Mouse (Mus musculus) CH12.LX (cell line): Measurements from ENCODE around the gene Tmem104. TPM values are rescaled to one million over a fixed set of nuclear protein-coding genes. Genes with fewer than 3 reads are reported as not detected.
A peak's percentile ranks its signal among the peaks of the same experiment; 100 is the strongest.

Experiments used
- DNase-seq: peaks from one replicate; pipeline ENCODE4 v3.0.0-alpha.2; 2013; ENCODE audit errors: extremely low read depth
- H3K27ac ChIP-seq: 2 replicates; pipeline ENCODE4 v1.5.1; 2012; ENCODE audit warnings: low read depth, mild to moderate bottlenecking, control low read depth, moderate library complexity; ENCODE audit not compliant: insufficient read depth
- H3K27me3 ChIP-seq: replicated peaks from 2 replicates; pipeline ENCODE3; 2012; ENCODE audit warnings: inconsistent platforms
- H3K36me3 ChIP-seq, 2 experiments: replicated peaks in 1 of 2; 2 replicates each; pipeline versions ENCODE3 to v1.6.1; 2012; ENCODE audit warnings: inconsistent platforms in 1 of 2, low read length in 1 of 2, mild to moderate bottlenecking in 1 of 2, mixed read lengths in 1 of 2, moderate library complexity in 1 of 2; ENCODE audit not compliant: control insufficient read depth in 1 of 2, insufficient read depth in 1 of 2
- H3K4me1 ChIP-seq, 2 experiments: 2 replicates each; pipeline ENCODE4 v1.6.1; 2012; ENCODE audit warnings: inconsistent platforms in 1 of 2, moderate library complexity in 1 of 2; ENCODE audit not compliant: insufficient read depth in 2 of 2, control insufficient read depth in 1 of 2
- H3K4me2 ChIP-seq: 2 replicates; pipeline ENCODE4 v1.6.1; 2012; ENCODE audit warnings: low read depth, mild to moderate bottlenecking, control low read depth; ENCODE audit not compliant: poor library complexity, insufficient read depth, severe bottlenecking
- H3K4me3 ChIP-seq, 3 experiments: fragments of 150-350 bp in 1 of 3; sonication (generic) in 1 of 3; replicated peaks in 1 of 3; 2 replicates each; pipeline versions ENCODE3 to v1.5.1; 2011 to 2012; ENCODE audit warnings: low read depth in 2 of 3, low read length in 2 of 3, mild to moderate bottlenecking in 2 of 3, moderate library complexity in 2 of 3, control low read depth in 1 of 3, improper control_type of control experiment in 1 of 3, inconsistent platforms in 1 of 3, mixed read lengths in 1 of 3; ENCODE audit not compliant: poor library complexity in 1 of 3
- H3K79me2 ChIP-seq: replicated peaks from 2 replicates; pipeline ENCODE4 v1.6.1; 2012; ENCODE audit warnings: mild to moderate bottlenecking, moderate library complexity; ENCODE audit not compliant: control insufficient read depth, poor library complexity, insufficient read depth, severe bottlenecking; ENCODE audit errors: extremely low read depth
- H3K9ac ChIP-seq: 2 replicates; pipeline ENCODE4 v1.6.1; 2012; ENCODE audit warnings: low read depth, mild to moderate bottlenecking, control low read depth, moderate library complexity; ENCODE audit not compliant: insufficient read depth
- H3K9me3 ChIP-seq: replicated peaks from 2 replicates; pipeline ENCODE3; 2012; ENCODE audit warnings: low read length, inconsistent platforms, mixed read lengths
- BHLHE40 ChIP-seq: IDR thresholded peaks from 2 replicates; pipeline ENCODE4 v1.6.1; 2011; ENCODE audit warnings: mild to moderate bottlenecking, low read depth, low read length, improper control_type of control experiment
- E2F4 ChIP-seq: IDR thresholded peaks from 2 replicates; pipeline ENCODE4 v1.6.1; 2011; ENCODE audit warnings: low read depth, low read length, improper control_type of control experiment; ENCODE audit not compliant: insufficient replicate concordance
- ELF1 ChIP-seq: IDR thresholded peaks from 2 replicates; pipeline ENCODE4 v1.6.1; 2014; ENCODE audit warnings: low read depth, mild to moderate bottlenecking, inconsistent platforms, low read length, improper control_type of control experiment
- GABPA ChIP-seq: IDR thresholded peaks from 2 replicates; pipeline ENCODE4 v1.6.1; 2012; ENCODE audit warnings: low read depth, low read length, improper control_type of control experiment, inconsistent platforms; ENCODE audit not compliant: insufficient replicate concordance
- HCFC1 ChIP-seq: IDR thresholded peaks from 2 replicates; pipeline ENCODE4 v1.6.1; 2012; ENCODE audit warnings: low read depth, mild to moderate bottlenecking, inconsistent platforms, low read length, improper control_type of control experiment
- KAT2A ChIP-seq: IDR thresholded peaks from 2 replicates; pipeline ENCODE4 v1.6.1; 2012; ENCODE audit warnings: low read length, improper control_type of control experiment, inconsistent platforms; ENCODE audit not compliant: insufficient replicate concordance
- MAFK ChIP-seq: IDR thresholded peaks from 2 replicates; pipeline ENCODE4 v1.6.1; 2011; ENCODE audit warnings: low read length, improper control_type of control experiment; ENCODE audit not compliant: insufficient replicate concordance
- MYC ChIP-seq: IDR thresholded peaks from 2 replicates; pipeline ENCODE4 v1.6.1; 2011; ENCODE audit warnings: low read depth, mild to moderate bottlenecking, improper control_type of control experiment, low read length
- NELFE ChIP-seq: IDR thresholded peaks from 2 replicates; pipeline ENCODE4 v1.6.1; 2011; ENCODE audit warnings: low read depth, low read length, improper control_type of control experiment
- PAX5 ChIP-seq: IDR thresholded peaks from 2 replicates; pipeline ENCODE4 v1.6.1; 2012; ENCODE audit warnings: low read length, inconsistent platforms, mixed read lengths
- POLR2A ChIP-seq: IDR thresholded peaks from 2 replicates; pipeline ENCODE4 v1.6.1; 2011; ENCODE audit warnings: low read depth, mild to moderate bottlenecking, improper control_type of control experiment, low read length
- POLR2AphosphoS2 ChIP-seq: IDR thresholded peaks from 2 replicates; pipeline ENCODE4 v1.6.1; 2011; ENCODE audit warnings: low read depth, low read length, improper control_type of control experiment
- TBP ChIP-seq: conservative IDR thresholded peaks from 2 replicates; pipeline ENCODE4 v1.6.1; 2011; ENCODE audit warnings: low read depth, low read length, improper control_type of control experiment
- TCF12 ChIP-seq: IDR thresholded peaks from 2 replicates; pipeline ENCODE4 v1.6.1; 2014; ENCODE audit warnings: low read depth, mild to moderate bottlenecking, inconsistent platforms, low read length, improper control_type of control experiment
- USF2 ChIP-seq: conservative IDR thresholded peaks from 2 replicates; pipeline ENCODE4 v1.6.1; 2011; ENCODE audit warnings: low read depth, low read length, improper control_type of control experiment
- ZMIZ1 ChIP-seq: IDR thresholded peaks from 2 replicates; pipeline ENCODE4 v1.6.1; 2012; ENCODE audit warnings: low read depth, mild to moderate bottlenecking, inconsistent platforms, low read length, improper control_type of control experiment
- dilution Hi-C: fragments of 300-500 bp; cut with MboI; formaldehyde crosslinking; loops from 2 replicates; pipeline ENCODE4 v1.14.3; 2020; ENCODE audit warnings: low sequenced_read_pairs; ENCODE audit not compliant: extremely low pct_unique_long_range_greater_than_20kb, extremely low pct_ligation_motif_present
- in situ Hi-C: fragments of 300-500 bp; cut with MboI; formaldehyde crosslinking; loops from 3 replicates; pipeline ENCODE4 v1.14.3; 2019; ENCODE audit warnings: low sequenced_read_pairs, low pct_ligation_motif_present, low pct_unique_long_range_greater_than_20kb, mixed read lengths
- polyA plus RNA-seq: library from polyadenylated mRNA; unstranded; fragments of >175 nt; gene quantifications from 2 replicates; pipeline ENCODE4 v1.2.1, GENCODE M21; 2012; ENCODE audit warnings: low read depth; ENCODE audit not compliant: insufficient read length
- total RNA-seq, 2 experiments: library from RNA; depleted of rRNA; stranded (reverse); fragments of 300-350 nt in 1 of 2; fragments of >200 nt in 1 of 2; gene quantifications; 2 replicates each; pipeline ENCODE4 v1.2.3; 2012 to 2014

Tmem104 gene
- total and polyA plus RNA-seq, 3 experiments = 3.5 to 16.1 (median 10.8) TPM

- Histone ChIP-seq H3K4me2 (peak overlapping the region; percentile 94), H3K4me1 (peaks cover 26 to 59% of the 10 kb centered on the region in 2 experiments), H3K27ac (peak overlapping the region; percentile 77), H3K79me2 (0 out of 2 replicates have a peak, but pooled peaks cover 9% of the 10 kb centered on the region), H3K36me3 (peaks cover 0 to 20% of the 10 kb centered on the region in 2 experiments), H3K4me3 (peak overlapping the region; percentile 71 to 98 (median 84)), H3K27me3 (no peaks in the 10 kb centered on the region), H3K9ac (peak overlapping the region; percentile 97), H3K9me3 (no peaks in the 10 kb centered on the region)
- TF ChIP-seq POLR2AphosphoS2 (no peak; the same call in 1 of the 2 replicates), USF2 (no peak), E2F4 (no peak), KAT2A (no peak), GABPA (no peak)
- dilution Hi-C loops = no loop called here
- no peak for DNase-seq
- in situ Hi-C loops = no loop called here
Observed at GRCm38 (mm10) chr11:115277604-115277975, 90.3 kb downstream of the Tmem104 start.

- peak overlapping the region; percentile 97 for H3K9ac ChIP-seq
- no peak overlapping the region for H3K27ac ChIP-seq
- peaks cover 20 to 58% of the 10 kb centered on the region in 2 experiments for H3K4me1 ChIP-seq
- TF ChIP-seq POLR2AphosphoS2 (peak; percentile 44; the same call in 1 of the 2 replicates), PAX5 (no peak)
- no peak for DNase-seq
- no peaks in the 10 kb centered on the region for H3K27me3 ChIP-seq
- 0 out of 2 replicates have a peak, but pooled peaks cover 9% of the 10 kb centered on the region for H3K79me2 ChIP-seq
- no peaks in the 10 kb centered on the region for H3K9me3 ChIP-seq
- in situ Hi-C loops = no loop called here
- H3K36me3 ChIP-seq = peaks cover 0 to 16% of the 10 kb centered on the region in 2 experiments
- dilution Hi-C loops = no loop called here
- H3K4me2 ChIP-seq = peak overlapping the region; percentile 94
- peak overlapping the region in 2 of 3 experiments; percentile 31 to 71 for H3K4me3 ChIP-seq
Observed at GRCm38 (mm10) chr11:115278176-115278575, 90.9 kb downstream of the Tmem104 start.

- H3K4me3 ChIP-seq = peak overlapping the region in 2 of 3 experiments; percentile 40 to 45
- no peak overlapping the region for H3K9ac ChIP-seq
- H3K27me3 ChIP-seq = no peaks in the 10 kb centered on the region
- no peak overlapping the region for H3K27ac ChIP-seq
- dilution Hi-C loops (no loop called here), in situ Hi-C loops (no loop called here)
- H3K79me2 ChIP-seq = 0 out of 2 replicates have a peak, but pooled peaks cover 6% of the 10 kb centered on the region
- no peaks in the 10 kb centered on the region for H3K9me3 ChIP-seq
- H3K36me3 ChIP-seq = peaks cover 0 to 11% of the 10 kb centered on the region in 2 experiments
- peak overlapping the region; percentile 30; the same call in 1 of the 2 replicates for H3K4me2 ChIP-seq
- peaks cover 6 to 44% of the 10 kb centered on the region in 2 experiments for H3K4me1 ChIP-seq
- TF ChIP-seq PAX5 (no peak), MAFK (no peak), ELF1 (0 out of 2 replicates have a peak, but pooled peaks have one; percentile 55), NELFE (peak; percentile 48; the same call in 1 of the 2 replicates), ZMIZ1 (0 out of 2 replicates have a peak, but pooled peaks have one; percentile 12), TBP (peak; percentile 66; the same call in 1 of the 2 replicates), TCF12 (peak; percentile 44; the same call in 1 of the 2 replicates), POLR2A (peak; percentile 66), MYC (peak; percentile 53; the same call in 1 of the 2 replicates), HCFC1 (peak; percentile 43), BHLHE40 (no peak)
- DNase-seq = peak; percentile 92
Observed at GRCm38 (mm10) chr11:115279726-115280125, 92.4 kb downstream of the Tmem104 start.
